Mouse (Mus musculus) liver, embryonic 14.5 days (tissue): ENCODE results near the gene Josd2. TPM values are rescaled to one million over a fixed set of nuclear protein-coding genes. Genes with fewer than 3 reads are reported as not detected.

Experiments
- ATAC-seq: fragments of 200-750 bp; cut with Nextera tagmentation; 2 replicates; pipeline ENCODE4 v1.8.0; 2017; ENCODE audit warnings: moderate number of reproducible peaks, mild to moderate bottlenecking, moderate library complexity; ENCODE audit not compliant: insufficient read depth
- DNase-seq, 3 experiments: peaks; one replicate each; pipeline ENCODE4 v3.0.0-alpha.2; 2012 to 2013; ENCODE audit warnings: low read depth in 3 of 3, low spot score in 3 of 3
- H3K27ac ChIP-seq: fragments of 300-500 bp; sonication (generic); 2 replicates; pipeline ENCODE4 v1.5.1; 2014; ENCODE audit warnings: moderate library complexity, mild to moderate bottlenecking, control low read depth, inconsistent platforms
- H3K27me3 ChIP-seq: fragments of 300-500 bp; sonication (generic); 2 replicates; pipeline ENCODE4 v1.6.1; 2014; ENCODE audit warnings: mild to moderate bottlenecking, low read length, moderate library complexity; ENCODE audit not compliant: control insufficient read depth, insufficient read depth
- H3K36me3 ChIP-seq: fragments of 300-500 bp; sonication (generic); replicated peaks from 2 replicates; pipeline ENCODE4 v1.6.1; 2014; ENCODE audit warnings: low read depth; ENCODE audit not compliant: control insufficient read depth, insufficient read depth
- H3K4me1 ChIP-seq, 2 experiments: fragments of 200-500 bp in 1 of 2; fragments of 300-500 bp in 1 of 2; sonication (generic) in 1 of 2; replicated peaks; 2 replicates each; pipeline ENCODE4 v1.6.1; 2012 to 2014; ENCODE audit warnings: antibody characterized with exemption in 1 of 2, inconsistent platforms in 1 of 2, low read length in 1 of 2; ENCODE audit not compliant: control insufficient read depth in 2 of 2, insufficient read depth in 2 of 2
- H3K4me2 ChIP-seq: fragments of 300-500 bp; sonication (generic); 2 replicates; pipeline ENCODE4 v1.6.1; 2014; ENCODE audit warnings: low read depth, mild to moderate bottlenecking, control low read depth, moderate library complexity
- H3K4me3 ChIP-seq, 2 experiments: fragments of 200-500 bp in 1 of 2; fragments of 300-500 bp in 1 of 2; sonication (generic) in 1 of 2; 2 replicates each; pipeline ENCODE4 v1.5.1; 2012 to 2014; ENCODE audit warnings: low read depth in 2 of 2, low read length in 2 of 2, mild to moderate bottlenecking in 2 of 2, control low read depth in 1 of 2, inconsistent platforms in 1 of 2, moderate library complexity in 1 of 2; ENCODE audit not compliant: insufficient read depth in 1 of 2
- H3K9ac ChIP-seq: fragments of 300-500 bp; sonication (generic); replicated peaks from 2 replicates; pipeline ENCODE4 v1.6.1; 2014; ENCODE audit warnings: mild to moderate bottlenecking, control low read depth, moderate library complexity
- H3K9me3 ChIP-seq: fragments of 300-500 bp; sonication (generic); 2 replicates; pipeline ENCODE4 v1.6.1; 2016; ENCODE audit warnings: low read length, mixed read lengths; ENCODE audit not compliant: control insufficient read depth
- CTCF ChIP-seq: IDR thresholded peaks from 2 replicates; pipeline ENCODE4 v1.5.1; 2016; ENCODE audit warnings: antibody characterized with exemption, low read depth, control low read depth
- EP300 ChIP-seq: IDR thresholded peaks from 2 replicates; pipeline ENCODE4 v1.6.1; 2016; ENCODE audit warnings: antibody characterized with exemption, low read depth
- WGBS: fragments of 180-500 bp; shearing (Covaris S2); extraction: QIAGEN DNeasy Blood & Tissue Kit; methylation state at CpG from one replicate; pipeline ENCODE4 v1.1.7; 2014; ENCODE audit not compliant: insufficient replicate concordance; 5-methylcytosine and 5-hydroxymethylcytosine counted together
- polyA plus RNA-seq, 2 experiments: library from polyadenylated mRNA; depleted of rRNA in 1 of 2; stranded (reverse) in 1 of 2; unstranded in 1 of 2; fragments of >200 nt; fragmentation: Nextera tagmentation in 1 of 2; extraction: Ambion mirVana in 1 of 2; gene quantifications; 2 replicates each; pipeline versions ENCODE4 v1.2.1 to v1.2.3; 2012 to 2014

Josd2 gene
- polyA plus RNA-seq, 2 experiments, result 155 to 212 TPM

DNA sequence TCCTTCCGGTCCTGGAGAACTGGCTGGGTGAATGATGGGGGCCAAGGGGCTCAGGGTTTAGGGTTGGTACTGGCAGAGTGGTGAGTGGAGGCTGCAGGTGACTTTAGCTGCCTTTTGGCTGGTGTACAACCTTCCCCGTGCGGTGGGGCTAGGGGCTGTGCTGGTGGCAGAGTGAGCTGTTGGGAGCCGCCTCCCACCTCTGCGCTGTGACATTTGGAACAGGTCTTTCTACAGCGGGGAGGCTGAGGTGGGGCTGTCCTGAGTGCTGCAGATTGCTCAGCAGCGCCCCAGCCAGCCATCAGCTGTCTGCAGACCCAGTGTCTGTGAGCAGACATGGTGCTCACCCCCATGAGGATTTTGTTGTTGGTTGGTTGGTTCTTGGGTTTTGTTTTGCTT, 22.3 kb upstream of the Josd2 start:
- Histone ChIP-seq H3K27me3 (peaks cover 61% of the 10 kb centered on the region), H3K4me2 (no peak overlapping the region), H3K4me1 (no peaks in the 10 kb centered on the region), H3K27ac (no peak overlapping the region), H3K4me3 (no peak overlapping the region), H3K36me3 (no peaks in the 10 kb centered on the region), H3K9me3 (no peaks in the 10 kb centered on the region), H3K9ac (no peak overlapping the region)
- TF ChIP-seq EP300 (no peak), CTCF (no peak)
- ATAC-seq (no peak), DNase-seq (no peak)
- 2% methylated on average over 7 of the region's 7 CpGs for WGBS

GRCm38 (mm10) chr7:44446070-44446855, 21.5 kb upstream of the Josd2 start:
- no peaks in the 10 kb centered on the region for H3K36me3 ChIP-seq
- H3K4me3 ChIP-seq, result no peak overlapping the region
- H3K9me3 ChIP-seq, result no peaks in the 10 kb centered on the region
- H3K9ac ChIP-seq, result no peak overlapping the region
- TF ChIP-seq CTCF, result 0 out of 2 replicates have a peak, but pooled peaks have one; percentile 17
- no peak for TF ChIP-seq EP300
- DNase-seq (no peak), ATAC-seq (no peak)
- peaks cover 54% of the 10 kb centered on the region for H3K27me3 ChIP-seq
- no peaks in the 10 kb centered on the region for H3K4me1 ChIP-seq
- H3K4me2 ChIP-seq, result no peak overlapping the region
- H3K27ac ChIP-seq, result no peak overlapping the region
- WGBS, result 33% methylated on average over 12 of the region's 12 CpGs

DNA sequence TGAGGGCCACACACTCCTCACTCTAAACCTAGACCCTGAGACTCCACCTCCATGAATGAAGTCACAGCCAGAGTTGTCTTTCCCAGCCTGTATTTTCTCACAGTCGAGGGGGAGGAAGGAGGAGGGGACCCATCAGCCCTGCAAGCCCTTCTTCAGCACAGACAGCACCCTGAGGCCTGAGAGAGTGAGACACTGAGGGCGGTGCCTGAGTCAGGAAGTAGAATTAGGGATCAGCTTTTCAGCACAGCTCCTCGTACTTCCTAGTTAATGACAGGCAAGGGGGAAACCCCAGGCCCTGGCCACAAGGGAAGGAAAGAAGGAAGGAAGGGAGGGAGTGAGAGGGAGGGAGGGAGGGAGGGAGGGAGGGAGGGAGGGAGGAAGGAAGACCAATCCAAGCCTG, 14.5 kb upstream of the Josd2 start:
- H3K4me2 ChIP-seq, result no peak overlapping the region
- H3K9ac ChIP-seq, result no peak overlapping the region
- H3K9me3 ChIP-seq, result no peaks in the 10 kb centered on the region
- DNase-seq (no peak), ATAC-seq (no peak; the same call in 1 of the 2 replicates)
- H3K4me3 ChIP-seq, result no peak overlapping the region
- no peaks in the 10 kb centered on the region for H3K36me3 ChIP-seq
- H3K27ac ChIP-seq, result no peak overlapping the region
- H3K27me3 ChIP-seq, result no peaks in the 10 kb centered on the region
- peaks cover 2 to 7% of the 10 kb centered on the region in 2 experiments; a peak in 3 of 4 replicates for H3K4me1 ChIP-seq
- 6% methylated on average over 3 of the region's 3 CpGs for WGBS
- TF ChIP-seq EP300 (no peak), CTCF (no peak)

GRCm38 (mm10) chr7:44456302-44456701, 11.5 kb upstream of the Josd2 start:
- no peak for TF ChIP-seq EP300
- peak; percentile 47; the same call in 1 of the 2 replicates for ATAC-seq
- Histone ChIP-seq H3K36me3 (no peaks in the 10 kb centered on the region), H3K4me1 (peaks cover 2 to 7% of the 10 kb centered on the region in 2 experiments; a peak in 3 of 4 replicates), H3K9me3 (no peaks in the 10 kb centered on the region), H3K4me3 (no peak overlapping the region), H3K4me2 (no peak overlapping the region), H3K27me3 (peaks cover 23% of the 10 kb centered on the region), H3K27ac (no peak overlapping the region), H3K9ac (no peak overlapping the region)
- WGBS, result 69% methylated on average over 1 of the region's 1 CpGs
- no peak for DNase-seq

DNA sequence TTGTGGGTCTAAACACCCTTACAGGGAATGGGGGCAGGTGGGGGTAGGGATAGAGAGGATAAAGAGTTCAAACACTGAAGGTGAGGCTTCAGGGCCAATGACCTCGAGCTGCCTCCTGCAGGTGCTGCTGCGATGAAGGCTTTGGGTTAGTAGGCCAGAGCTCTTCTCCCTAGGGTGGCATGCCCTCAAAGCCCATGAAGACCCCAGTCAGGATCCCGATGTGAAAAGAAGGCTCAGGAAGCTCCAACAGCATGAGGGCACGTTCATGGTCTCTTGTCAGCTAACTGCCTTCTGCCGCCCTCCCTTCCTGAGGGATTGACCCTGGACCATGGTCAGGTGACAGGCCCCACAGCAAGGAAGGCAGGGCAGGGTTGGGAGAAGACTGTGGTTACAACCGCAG, 7.7 kb upstream of the Josd2 start:
- no peaks in the 10 kb centered on the region for H3K36me3 ChIP-seq
- no peak overlapping the region for H3K4me3 ChIP-seq
- H3K27ac ChIP-seq, result no peak overlapping the region
- H3K4me1 ChIP-seq, result peaks cover 14 to 19% of the 10 kb centered on the region in 2 experiments
- DNase-seq (no peak), ATAC-seq (no peak)
- peaks cover 52% of the 10 kb centered on the region for H3K27me3 ChIP-seq
- TF ChIP-seq CTCF, result no peak
- no peak for TF ChIP-seq EP300
- 49% methylated on average over 6 of the region's 6 CpGs for WGBS
- H3K4me2 ChIP-seq, result no peak overlapping the region
- H3K9me3 ChIP-seq, result no peaks in the 10 kb centered on the region
- no peak overlapping the region for H3K9ac ChIP-seq
